Mouse (Mus musculus) brain, embryonic 18.5 days (tissue): Measurements from ENCODE around the gene Ifi202b.
"Not testable (repeated sequence)": the region's sequence is repeated elsewhere in the genome, so short reads cannot be mapped to it uniquely, and the experiment has no call there.

Experiments
- DNase-seq: peaks from one replicate; pipeline ENCODE4 v3.0.0-alpha.2; 2012; ENCODE audit warnings: low read depth, low spot score

Gene Ifi202b

DNA sequence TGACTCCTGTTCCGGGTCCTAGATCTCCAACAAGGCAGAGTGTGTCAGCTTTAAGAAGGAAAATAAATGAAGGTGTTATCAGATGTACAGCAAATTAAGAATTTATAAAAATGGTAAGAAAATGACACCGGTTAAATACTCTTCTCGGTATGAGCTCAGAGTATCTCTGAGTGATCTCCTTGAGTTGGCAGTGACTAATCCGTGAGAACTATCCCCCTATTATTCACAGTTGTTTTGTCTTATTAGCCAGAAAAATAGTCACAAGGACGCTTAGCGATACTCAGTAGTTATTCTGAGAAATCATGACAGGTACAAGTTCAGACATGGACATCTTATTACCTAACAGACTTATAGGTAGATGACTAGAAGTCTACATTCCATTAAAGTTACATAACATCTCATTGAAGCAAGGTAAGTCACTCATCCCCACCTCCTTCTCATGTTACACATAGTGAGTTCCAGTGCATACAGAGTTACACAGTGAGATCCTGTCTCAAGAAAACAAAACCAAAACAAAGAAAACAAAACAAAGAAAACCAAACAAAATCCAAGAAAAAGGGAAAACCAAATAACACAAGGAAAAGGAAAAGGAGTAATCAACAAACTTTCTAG lies at the start of gene Ifi202b:
Gene Ifi202b, minus strand, starts transcription at position 51 of the 612 bp plus-strand sequence.
- DNase-seq, result not testable (repeated sequence)

DNA sequence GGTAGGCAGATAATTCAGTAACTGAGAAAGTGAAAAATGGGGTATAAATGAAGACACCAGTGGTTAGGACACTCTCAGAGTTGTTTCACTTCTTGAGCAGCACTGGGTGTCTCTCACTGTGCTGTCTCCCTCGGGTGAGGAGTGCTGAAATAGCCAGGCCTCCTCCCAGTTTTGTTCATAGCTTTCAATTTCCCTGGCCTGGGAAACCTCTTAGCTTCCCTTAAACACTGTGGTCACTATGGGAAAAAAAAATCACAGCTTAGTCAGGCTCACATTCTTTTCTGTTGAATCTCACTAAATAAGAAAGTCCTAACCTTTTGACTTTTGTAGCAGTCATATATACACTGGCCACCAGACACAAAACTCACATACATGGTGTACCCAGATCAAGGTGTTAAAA lies 49.2 kb upstream of the Ifi202b start, which contains the start of gene Ifi205:
Gene Ifi205, minus strand, starts transcription at position 113 of the 400 bp plus-strand sequence.
- DNase-seq, result no peak

DNA sequence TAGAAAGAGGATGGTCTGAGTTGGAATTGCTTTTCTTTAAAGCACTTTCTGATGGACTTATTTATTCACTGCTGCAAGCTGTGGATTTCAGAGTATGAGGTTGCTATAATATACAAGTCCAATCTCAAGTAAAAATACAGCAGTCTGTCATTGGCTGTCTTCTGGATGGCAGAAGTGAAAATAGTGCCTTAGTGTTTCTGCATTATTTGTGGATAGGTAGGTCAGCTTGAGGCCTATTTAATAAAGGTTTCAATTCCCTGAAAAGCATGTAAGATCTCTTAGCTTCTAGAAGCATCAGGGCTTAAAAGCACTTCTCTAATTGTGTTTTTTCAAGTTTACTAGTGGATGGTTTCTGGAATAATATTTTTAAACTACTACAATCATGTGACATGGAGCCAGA lies 24.5 kb upstream of the Ifi202b start:
- DNase-seq, result not testable (repeated sequence)

DNA sequence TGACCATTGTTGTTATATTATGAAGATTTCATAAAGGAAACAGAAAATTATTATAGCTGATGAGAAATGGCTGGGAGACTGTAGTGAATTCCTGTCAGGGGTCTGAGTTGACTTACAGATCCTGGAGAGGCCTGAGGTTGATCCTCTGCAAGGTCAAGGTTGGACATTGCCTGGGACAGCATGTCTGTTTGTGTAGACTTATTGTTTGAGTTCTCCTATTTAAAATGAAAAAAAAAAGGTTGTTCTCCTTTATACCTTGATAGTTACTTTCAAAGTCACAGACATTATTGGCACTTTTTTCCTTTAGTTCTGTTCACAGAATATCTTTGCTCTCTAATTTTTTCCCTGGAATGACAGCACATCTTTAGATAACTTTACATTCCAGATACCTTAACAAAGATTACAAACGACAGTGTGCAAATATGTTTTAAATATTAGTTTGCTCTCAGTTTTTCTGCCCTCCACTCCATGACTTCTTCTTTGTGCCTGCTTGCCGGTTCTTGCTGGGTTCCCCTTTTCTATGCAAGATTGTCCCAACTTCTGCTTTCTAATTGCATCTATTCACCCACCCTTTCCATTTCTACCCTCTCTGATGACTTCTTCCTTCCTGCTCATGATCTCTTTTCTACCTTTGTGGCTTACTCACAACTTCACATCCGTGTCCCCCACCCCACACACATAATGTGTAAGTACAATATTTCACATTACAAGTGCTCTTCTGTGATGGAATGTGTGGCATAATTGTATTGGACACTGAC lies 22.0 kb upstream of the Ifi202b start:
- not testable (repeated sequence) for DNase-seq

DNA sequence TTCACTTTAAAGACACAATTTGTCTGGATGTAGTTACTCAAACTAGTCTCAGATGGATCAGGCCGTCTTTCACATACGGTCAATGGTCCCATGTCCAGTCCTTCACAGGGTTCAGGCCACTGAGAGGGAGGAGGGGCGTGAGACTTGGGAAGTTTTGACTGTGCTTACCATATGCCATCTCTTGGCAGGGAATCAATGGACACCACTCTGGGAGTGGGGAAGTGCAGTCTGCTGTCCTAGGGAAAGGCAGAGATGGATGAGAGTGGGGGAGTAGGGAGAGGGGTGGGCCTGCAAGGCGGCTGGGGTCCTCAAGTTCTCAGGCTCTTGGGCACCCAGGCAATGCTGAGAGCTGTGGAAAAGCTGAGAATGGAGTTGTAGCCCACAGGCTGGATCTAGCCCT lies 12.5 kb upstream of the Ifi202b start:
- DNase-seq, result no peak

DNA sequence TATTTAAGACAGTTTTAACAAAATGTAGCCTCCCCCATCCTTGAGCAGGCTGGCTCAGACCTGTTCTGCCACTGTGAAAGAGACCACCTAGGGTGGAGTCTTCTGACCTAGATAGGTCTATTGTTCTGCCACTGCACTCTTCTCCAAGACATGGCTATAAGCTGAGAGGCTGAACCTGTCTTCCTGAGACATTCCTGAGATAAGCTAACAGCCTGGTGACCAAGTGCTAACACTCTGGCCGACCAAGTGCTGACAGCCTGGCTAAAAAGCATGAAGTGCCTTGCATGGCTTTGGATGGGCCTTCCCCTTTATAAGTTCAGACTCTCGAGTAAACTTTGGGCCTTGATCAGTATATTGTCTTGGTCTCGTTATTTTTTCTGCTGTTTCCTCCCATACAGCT lies 1.5 kb downstream of the Ifi202b start:
- DNase-seq, result not testable (repeated sequence)

DNA sequence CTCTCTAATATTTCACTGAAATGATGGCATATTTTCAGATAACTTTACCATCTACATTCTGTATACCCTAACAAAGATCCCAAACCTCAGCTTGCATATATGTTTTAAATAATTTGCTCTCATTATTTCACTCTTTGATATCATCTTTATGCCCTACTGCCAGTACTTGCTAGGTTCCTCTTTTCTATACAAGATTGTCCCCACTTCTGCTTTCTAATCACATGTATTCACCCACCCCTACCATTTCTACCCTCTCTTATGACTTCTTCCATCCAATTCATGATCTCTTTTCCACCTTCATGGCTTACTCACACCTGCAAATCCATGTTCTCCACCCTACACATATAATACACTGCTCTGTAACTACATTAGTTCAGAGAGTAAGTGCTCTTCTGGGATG lies 4.9 kb downstream of the Ifi202b start:
- DNase-seq, result no peak

DNA sequence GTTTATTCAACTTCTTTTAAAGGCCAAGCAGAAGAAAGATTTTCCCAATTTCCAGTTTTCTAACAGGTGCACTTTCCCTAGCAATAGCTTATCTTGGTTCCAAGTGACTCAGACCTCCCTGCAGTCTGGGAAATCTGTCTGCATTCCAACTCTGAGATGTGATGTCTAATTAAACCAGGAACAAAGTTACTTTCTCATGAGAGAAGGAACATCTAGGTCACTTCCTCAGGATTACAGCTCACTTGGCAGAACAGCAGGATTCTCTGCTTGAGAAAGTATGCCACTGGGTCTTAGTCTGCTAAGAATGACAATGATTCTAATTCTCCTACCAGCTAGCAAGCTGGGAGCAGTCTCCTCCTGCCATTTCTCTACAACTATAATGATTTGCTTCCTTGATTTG lies 9.4 kb downstream of the Ifi202b start:
- no peak for DNase-seq

DNA sequence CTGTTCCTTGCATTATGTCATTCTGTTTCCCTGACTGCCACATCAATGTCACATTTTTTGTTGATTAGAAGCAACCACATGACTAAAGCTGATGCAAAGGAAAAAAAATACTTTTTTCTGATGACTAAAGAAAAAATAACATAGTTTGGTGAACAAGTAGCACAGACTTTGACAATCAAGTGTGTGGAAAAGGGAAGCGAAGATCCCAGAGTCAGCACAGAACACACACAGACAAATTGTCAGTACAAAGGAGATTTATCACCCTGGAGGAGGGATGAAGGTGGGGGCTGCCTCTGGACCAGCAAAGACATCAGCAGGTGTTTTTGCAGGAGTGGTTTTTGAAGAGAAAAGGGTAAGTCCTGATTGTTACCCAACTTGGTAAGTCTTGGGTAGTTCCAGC lies 21.1 kb downstream of the Ifi202b start:
- not testable (repeated sequence) for DNase-seq

DNA sequence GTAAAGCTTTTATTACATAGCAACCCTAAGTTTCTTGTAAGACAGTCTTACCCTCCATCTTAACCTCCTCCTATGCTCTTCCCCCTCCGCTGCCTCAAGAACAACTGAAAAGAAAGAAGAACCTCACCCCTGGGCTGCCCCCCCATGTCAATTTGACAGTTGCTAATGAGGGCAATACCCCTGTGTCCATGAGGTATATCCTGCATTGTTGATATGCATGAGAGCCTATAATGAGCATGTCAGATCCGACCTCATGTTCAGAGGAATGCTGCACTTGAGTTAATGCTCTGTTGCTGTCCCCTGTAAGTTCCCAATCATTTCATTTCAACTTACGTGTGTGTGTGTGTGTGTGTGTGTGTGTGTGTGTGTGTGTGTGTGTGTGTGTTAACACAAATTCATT lies 22.5 kb downstream of the Ifi202b start:
- not testable (repeated sequence) for DNase-seq

DNA sequence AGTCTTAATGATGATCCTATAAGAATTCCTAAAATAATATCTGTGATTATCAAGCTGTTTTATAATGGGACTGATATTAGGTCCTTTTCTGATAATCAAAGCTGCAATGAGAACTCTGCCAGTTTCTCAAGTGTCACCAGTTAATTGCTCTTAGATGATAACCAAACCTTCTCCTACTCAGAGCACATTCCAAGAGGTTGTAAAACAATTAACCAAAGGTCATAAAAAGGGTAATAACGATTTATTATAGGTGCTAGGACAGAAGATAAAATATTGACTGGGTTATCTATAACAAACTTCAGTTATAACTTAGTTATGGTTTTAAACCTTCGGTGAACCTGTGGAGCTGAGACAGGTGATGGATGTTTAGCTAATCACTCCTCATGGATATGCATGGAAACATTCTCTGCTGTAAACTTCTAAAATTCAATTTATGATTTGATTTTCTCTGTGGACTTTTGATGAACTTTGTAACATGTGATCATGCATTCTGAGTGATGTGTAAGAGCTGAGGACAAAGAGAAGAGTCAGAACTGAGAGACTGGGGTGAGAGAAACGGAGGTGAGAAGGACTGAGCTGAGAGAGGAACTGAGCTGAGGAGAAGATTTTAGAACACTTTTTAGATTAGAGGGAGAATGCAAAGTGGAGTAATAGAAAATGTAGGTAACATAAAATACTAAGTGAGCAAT lies 26.6 kb downstream of the Ifi202b start:
- not testable (repeated sequence) for DNase-seq

DNA sequence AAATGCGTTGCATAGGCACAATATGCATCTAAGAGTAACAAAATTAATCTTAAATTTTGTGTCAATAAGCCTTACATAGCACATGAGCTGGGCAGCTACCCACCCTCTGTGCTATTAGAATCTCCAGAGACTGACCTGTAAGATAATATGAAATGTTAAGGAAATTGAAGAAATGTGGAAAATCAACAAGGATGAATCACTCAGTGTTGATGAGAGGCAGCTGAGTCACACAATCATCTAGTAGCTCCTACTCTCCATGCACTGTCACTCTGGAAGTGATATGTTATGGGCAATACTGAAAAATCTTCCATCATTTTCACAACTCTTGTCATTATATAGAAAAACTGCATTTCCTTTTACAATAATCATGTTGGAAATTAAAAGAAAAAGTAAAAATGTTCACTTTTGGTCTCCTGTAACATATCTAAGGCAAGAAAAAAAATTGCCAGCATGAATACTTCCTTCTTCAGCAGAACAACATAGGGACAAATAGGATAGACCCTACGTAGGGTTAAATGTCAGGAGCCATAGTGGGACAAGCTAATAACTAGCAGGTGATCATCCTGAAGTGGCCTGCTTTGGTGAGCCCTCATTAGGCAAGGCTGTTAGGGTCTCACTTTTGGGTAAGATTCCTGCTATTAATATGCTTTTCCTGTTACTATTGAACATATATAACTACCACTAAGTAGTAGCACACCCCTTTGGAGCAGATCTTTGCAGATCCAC lies 27.3 kb downstream of the Ifi202b start:
- no peak for DNase-seq

DNA sequence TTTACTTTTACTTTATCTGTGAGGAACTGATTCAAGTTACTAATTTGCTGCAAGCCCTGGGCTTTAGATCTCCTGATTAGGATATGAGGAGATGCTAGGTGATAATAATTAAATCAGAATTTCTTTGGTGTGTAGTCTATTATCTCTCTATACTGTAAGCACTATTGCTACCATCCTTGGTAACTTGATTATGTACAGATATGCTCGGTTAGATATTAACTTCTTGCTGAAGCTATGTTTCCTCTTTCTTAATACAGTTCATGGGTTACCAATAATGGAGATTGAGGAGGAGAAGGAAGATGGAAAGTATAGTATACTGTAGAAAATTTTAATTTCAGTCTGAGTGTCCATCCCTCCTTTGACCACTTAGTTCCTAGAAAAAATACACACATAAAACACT lies 29.0 kb downstream of the Ifi202b start:
- DNase-seq, result no peak

DNA sequence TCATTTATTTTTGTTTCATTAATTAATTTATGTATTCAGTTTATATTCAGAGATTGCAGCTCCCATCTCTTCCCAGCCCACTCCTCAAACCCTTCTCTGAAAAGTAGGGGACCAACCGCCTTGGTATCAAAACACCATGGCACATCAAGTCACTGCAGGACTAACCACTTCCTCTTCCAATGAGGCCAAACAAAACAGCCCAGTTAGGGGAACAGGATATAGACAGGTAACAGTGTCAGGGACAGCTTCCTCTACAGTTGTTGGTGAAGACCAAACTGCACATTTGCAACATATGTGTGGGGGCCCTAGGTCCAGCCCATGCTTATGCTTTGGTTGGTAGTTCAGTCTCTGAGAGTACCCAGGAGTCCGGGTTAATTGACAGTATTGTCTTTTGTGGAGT lies 33.5 kb downstream of the Ifi202b start:
- not testable (repeated sequence) for DNase-seq

DNA sequence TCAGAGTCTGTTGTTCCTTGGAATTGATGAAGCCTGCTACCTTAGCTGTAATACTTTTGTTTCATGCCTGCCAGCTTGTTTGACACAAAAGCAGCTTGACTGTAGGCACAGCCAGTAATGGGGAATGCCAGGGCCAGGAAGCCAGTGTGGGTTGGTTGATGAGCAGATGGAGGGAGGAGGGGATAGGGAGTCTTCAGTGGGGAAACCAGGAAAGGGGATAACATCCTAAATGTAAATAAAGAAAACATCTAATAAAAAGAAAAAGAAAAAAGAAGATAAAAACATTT lies 39.8 kb downstream of the Ifi202b start:
- DNase-seq, result not testable (repeated sequence)

DNA sequence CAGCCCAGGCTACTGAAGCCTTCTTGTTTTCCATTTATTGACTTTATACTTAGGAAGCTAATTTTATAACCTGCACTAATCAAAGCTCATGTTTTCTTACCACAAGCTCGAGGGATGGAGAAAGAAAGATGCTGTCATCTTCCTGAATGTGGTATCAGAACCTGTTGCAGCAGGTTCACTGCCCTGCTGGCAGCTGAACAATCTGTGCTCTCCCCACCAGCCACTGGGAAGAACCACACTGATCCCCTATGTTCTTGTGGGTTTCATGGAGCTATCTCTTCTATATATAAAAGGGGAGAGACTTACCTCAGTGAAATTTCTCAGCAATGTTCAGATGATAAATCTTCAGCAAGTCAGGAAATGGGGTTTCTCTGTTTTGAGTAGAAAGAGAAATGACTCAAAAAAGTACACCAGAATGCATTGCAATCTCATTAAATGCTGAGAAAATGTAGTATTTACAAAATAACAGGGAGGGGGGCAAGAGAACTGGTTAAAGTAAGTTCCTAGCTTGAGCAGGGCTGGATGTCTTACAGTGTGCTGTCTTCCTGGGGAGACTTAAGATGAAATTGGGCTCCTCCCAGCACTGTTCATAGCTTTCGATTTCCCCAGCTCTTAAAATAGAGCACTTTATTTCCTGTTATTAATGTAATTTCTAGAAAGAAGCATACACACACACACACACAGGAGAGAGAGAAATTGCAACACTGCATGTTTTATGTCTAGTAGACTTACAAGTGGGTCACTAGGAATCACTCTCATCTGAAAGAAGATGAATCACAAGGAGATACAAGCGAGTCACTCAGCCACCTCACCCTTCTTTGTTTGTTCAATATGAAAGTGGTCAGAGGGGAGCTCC lies 40.4 kb downstream of the Ifi202b start, which contains the start of the genes Mndal and Ifi203:
Gene Mndal, minus strand, starts transcription at position 568 of the 856 bp plus-strand sequence.
Gene Ifi203, minus strand, starts transcription at position 749 of the 856 bp plus-strand sequence.
- DNase-seq, result not testable (repeated sequence)

DNA sequence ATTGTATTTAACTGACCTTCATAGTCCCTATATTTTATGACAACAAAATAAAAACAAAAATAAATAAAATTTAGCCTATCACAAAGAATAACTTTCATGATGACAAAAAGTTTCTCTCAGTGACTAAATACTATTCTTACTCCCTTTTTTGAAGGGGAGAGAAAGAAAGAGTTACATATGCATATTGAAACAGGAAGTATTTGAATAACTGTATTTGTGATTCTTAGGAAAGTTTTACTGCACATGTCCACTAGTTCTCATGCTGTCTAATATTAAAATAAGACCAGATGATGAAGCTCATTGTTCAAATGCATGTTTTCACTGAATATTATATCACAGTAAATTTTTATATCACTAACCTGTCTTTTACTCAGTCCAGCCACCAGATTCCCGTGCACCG lies 41.0 kb downstream of the Ifi202b start:
- DNase-seq, result not testable (repeated sequence)

DNA sequence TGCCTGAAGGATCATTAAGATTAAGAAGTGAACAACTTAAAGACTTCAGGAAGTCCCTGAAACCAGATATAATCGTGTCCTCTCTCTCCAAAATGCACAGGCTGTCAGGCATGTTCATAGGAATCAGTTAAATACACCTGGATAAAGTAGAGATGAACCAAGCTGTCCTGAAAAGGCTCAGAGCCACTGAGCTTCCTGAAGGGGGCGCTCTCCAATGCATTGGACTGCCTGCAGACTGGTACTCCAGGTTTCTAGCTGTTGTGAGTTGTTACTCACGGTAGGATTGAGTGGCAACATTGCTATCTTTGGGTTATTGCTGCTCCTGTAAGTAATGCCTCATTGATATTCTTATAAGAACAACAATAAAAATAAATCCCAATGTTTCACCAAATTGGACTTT lies 63.3 kb downstream of the Ifi202b start:
- DNase-seq, result not testable (repeated sequence)

DNA sequence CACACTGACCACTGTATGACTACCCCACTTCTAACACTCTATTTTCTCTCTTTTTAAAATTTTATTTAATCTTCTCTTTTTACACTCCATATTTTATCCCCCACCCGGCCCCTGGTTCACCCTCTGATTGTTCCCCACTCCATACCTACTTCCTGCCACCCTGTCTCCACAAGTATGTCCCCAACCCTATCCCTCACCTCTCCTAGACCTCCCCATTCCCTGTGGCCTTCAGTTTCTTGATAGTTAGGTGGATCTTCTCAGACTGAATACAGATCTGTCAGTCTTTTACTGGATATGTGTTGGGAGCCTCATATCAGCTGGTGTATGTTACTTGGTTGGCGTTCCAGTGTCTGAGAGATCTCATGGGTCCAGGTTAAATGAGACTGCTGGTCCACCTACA lies 68.0 kb downstream of the Ifi202b start:
- DNase-seq, result no peak

DNA sequence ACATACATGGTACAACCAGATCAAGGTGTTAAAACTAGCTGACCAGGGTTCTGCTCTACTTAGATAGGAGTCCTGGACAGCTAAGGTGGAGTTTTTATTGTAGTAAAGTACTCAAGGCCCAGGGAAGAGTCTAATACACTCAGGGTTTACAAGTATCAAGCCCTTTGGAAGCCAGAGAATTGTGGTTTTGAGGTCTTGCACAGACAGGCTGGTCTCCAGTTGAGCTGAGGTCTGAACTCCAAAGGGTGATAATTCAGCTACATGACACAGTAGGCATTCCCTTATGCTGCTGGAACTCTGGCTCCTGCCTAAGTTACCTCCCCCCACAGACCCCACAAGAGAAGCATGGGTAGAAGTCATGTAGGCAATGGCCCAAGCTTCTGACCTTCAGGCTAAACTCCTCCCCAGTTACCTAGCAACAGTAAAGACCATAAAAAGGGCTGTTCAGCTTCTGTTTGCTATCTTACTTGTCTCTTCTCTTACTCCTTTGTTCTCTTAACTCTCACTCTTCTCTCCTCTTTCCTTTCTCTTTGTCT lies 69.2 kb downstream of the Ifi202b start:
- DNase-seq, result not testable (repeated sequence)
